Mouse (Mus musculus): ENCODE measurements around the gene Ctnnb1. TPM values are rescaled to one million over a fixed set of nuclear protein-coding genes. Genes with fewer than 3 reads are reported as not detected.
"Not testable (repeated sequence)": the region's sequence is repeated elsewhere in the genome, so short reads cannot be mapped to it uniquely, and the experiment has no call there.

Ctnnb1 gene
- polyA plus RNA-seq, 1 experiment, result 433 TPM

DNA sequence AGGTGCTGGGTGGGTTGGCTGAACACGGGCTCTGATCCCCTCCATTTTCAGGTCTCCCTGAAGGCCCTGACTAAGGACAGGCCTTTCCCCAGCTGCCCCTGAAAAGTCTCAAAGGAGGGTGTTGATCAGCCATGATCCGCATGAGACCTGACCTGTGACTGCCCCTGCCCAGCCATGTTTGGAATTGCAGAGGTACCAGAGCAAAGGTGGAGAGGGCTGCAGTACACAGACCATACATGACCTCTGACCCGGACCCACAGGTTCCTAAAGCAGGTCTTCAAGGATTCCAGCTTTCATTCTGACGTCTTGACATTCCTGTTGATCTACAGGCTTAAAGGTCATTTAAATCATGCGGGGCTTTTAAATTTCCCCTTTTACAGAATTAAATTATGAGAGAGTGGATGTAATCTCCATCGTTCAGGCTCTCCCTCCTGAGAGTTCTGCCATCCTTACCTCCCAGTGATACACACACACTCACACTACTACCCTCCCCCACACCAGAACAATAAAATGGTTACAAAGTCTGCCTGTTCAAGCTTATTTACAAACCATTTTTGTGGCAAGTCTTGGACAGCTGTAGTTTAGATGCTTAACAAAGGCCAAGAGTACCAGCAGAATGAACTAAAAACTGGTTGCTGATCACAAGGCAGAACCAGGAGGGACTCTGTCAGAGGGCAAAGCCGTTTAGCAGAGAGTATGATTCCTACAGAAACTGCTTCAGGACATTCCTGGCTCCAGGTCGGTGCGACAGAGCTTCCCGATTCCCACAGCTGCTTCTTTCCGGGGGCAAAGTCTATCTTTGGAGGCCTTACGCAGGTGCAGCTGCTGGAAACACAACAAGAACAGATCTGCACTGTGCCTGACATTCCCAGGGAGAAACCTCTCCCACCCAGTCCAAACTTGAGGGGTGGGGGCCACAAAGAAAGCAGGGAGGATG is 28.4 kb upstream of the Ctnnb1 start:
- no peak for TF ChIP-seq POLR2A (IDR thresholded peaks at IDR 0.05; ENCODE audit: borderline replicate concordance, extremely low read depth, insufficient read depth, insufficient read length, poor library complexity, severe bottlenecking)
- TF ChIP-seq CTCF (IDR thresholded peaks at IDR 0.05; ENCODE audit: borderline replicate concordance, extremely low read depth, insufficient read depth, insufficient read length), result no peak
- no peak for DNase-seq (ENCODE audit: low read depth)

DNA sequence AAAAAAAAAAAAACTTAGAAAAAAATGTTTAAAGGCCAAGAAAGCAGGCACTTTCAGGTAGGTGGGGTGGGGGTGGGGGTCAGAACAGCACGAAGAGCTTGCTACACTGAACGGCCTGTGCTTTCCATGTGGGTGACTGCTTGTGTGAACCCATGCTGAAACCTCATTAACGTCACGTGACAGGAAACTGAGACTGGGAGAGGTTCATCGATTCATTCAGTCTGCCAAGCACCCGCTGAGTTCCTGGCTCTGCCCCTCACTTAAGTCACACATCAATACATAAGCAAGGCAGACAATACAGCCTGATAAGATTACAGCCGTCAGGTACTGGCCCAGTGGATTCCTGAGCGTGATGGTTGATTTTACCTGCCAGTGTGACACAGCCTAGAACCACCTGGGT is 26.5 kb upstream of the Ctnnb1 start:
- DNase-seq (ENCODE audit: low read depth), result no peak
- no peak for TF ChIP-seq POLR2A (IDR thresholded peaks at IDR 0.05; ENCODE audit: borderline replicate concordance, extremely low read depth, insufficient read depth, insufficient read length, poor library complexity, severe bottlenecking)
- no peak for TF ChIP-seq CTCF (IDR thresholded peaks at IDR 0.05; ENCODE audit: borderline replicate concordance, extremely low read depth, insufficient read depth, insufficient read length)

DNA sequence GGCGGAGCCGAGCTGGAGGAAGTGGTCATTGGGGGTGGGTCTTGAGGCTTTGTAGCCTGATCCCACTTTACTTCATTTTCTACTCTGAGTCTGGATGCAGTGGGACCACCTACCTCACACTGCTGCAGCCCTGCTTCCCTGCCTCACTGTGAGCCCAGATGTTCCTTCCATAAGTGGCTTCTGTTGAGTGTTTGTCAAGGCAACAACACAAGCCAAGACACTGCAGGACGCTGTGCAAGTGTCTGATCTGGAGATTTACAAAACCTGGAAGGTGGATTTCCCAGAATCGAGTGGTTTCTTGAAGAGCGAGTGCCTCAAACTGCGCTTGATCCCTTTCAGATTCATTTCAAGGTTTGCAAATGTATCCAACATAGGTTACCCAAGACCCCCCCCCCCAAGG is 20.6 kb upstream of the Ctnnb1 start:
- no peak for DNase-seq (ENCODE audit: low read depth)
- TF ChIP-seq CTCF (IDR thresholded peaks at IDR 0.05; ENCODE audit: borderline replicate concordance, extremely low read depth, insufficient read depth, insufficient read length), result no peak
- no peak for TF ChIP-seq POLR2A (IDR thresholded peaks at IDR 0.05; ENCODE audit: borderline replicate concordance, extremely low read depth, insufficient read depth, insufficient read length, poor library complexity, severe bottlenecking)

GRCm38 (mm10) chr9:120913152-120913551 is 15.9 kb upstream of the Ctnnb1 start:
- TF ChIP-seq POLR2A (IDR thresholded peaks at IDR 0.05; ENCODE audit: borderline replicate concordance, extremely low read depth, insufficient read depth, insufficient read length, poor library complexity, severe bottlenecking) (no peak), CTCF (IDR thresholded peaks at IDR 0.05; ENCODE audit: borderline replicate concordance, extremely low read depth, insufficient read depth, insufficient read length) (no peak)
- DNase-seq (ENCODE audit: low read depth), result no peak

GRCm38 (mm10) chr9:120914429-120914828 is 14.6 kb upstream of the Ctnnb1 start:
- DNase-seq (ENCODE audit: low read depth), result no peak
- no peak for TF ChIP-seq POLR2A (IDR thresholded peaks at IDR 0.05; ENCODE audit: borderline replicate concordance, extremely low read depth, insufficient read depth, insufficient read length, poor library complexity, severe bottlenecking)
- TF ChIP-seq CTCF (IDR thresholded peaks at IDR 0.05; ENCODE audit: borderline replicate concordance, extremely low read depth, insufficient read depth, insufficient read length), result no peak

GRCm38 (mm10) chr9:120914877-120915459 is 14.0 kb upstream of the Ctnnb1 start:
- no peak for DNase-seq (ENCODE audit: low read depth)

GRCm38 (mm10) chr9:120917619-120918018 is 11.4 kb upstream of the Ctnnb1 start:
- DNase-seq (ENCODE audit: low read depth), result not testable (repeated sequence)

More at GRCm38 (mm10) chr9:120914877-120915459, 14.0 kb upstream of the Ctnnb1 start:
- TF ChIP-seq POLR2A (IDR thresholded peaks at IDR 0.05; ENCODE audit: borderline replicate concordance, extremely low read depth, insufficient read depth, insufficient read length, poor library complexity, severe bottlenecking), result no peak
- TF ChIP-seq CTCF (IDR thresholded peaks at IDR 0.05; ENCODE audit: borderline replicate concordance, extremely low read depth, insufficient read depth, insufficient read length), result peak; percentile 13; the same call in 1 of the 2 replicates

- no peak for TF ChIP-seq POLR2A (IDR thresholded peaks at IDR 0.05; ENCODE audit: borderline replicate concordance, extremely low read depth, insufficient read depth, insufficient read length, poor library complexity, severe bottlenecking)
- no peak for TF ChIP-seq CTCF (IDR thresholded peaks at IDR 0.05; ENCODE audit: borderline replicate concordance, extremely low read depth, insufficient read depth, insufficient read length)
- DNase-seq (ENCODE audit: low read depth), result no peak
Observed at GRCm38 (mm10) chr9:120918211-120918610, 10.8 kb upstream of the Ctnnb1 start.

DNA sequence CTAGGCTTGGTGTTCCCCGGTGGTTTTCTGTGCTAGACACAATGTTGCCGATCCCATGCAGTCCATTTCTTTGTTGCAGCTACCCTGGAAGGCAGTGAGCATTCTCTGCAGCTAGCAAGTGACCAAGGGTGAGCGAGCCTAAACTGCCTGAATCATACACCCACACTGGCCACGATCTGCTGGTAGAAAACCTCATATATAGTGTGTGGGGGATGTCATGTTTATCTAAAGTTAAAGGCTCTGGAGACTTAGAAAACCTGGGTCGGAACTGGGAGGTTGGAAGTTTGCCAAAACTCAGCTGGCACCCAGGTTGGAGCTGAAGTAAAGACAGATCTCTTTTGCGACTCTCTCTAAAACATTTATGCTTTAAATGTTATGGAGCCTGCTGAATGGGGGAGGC is 10.4 kb upstream of the Ctnnb1 start:
- TF ChIP-seq CTCF (IDR thresholded peaks at IDR 0.05; ENCODE audit: borderline replicate concordance, extremely low read depth, insufficient read depth, insufficient read length), result no peak
- TF ChIP-seq POLR2A (IDR thresholded peaks at IDR 0.05; ENCODE audit: borderline replicate concordance, extremely low read depth, insufficient read depth, insufficient read length, poor library complexity, severe bottlenecking), result no peak
- DNase-seq (ENCODE audit: low read depth), result no peak

GRCm38 (mm10) chr9:120919130-120919529 is 9.9 kb upstream of the Ctnnb1 start:
- no peak for TF ChIP-seq CTCF (IDR thresholded peaks at IDR 0.05; ENCODE audit: borderline replicate concordance, extremely low read depth, insufficient read depth, insufficient read length)
- no peak for TF ChIP-seq POLR2A (IDR thresholded peaks at IDR 0.05; ENCODE audit: borderline replicate concordance, extremely low read depth, insufficient read depth, insufficient read length, poor library complexity, severe bottlenecking)
- no peak for DNase-seq (ENCODE audit: low read depth)

- TF ChIP-seq POLR2A (IDR thresholded peaks at IDR 0.05; ENCODE audit: borderline replicate concordance, extremely low read depth, insufficient read depth, insufficient read length, poor library complexity, severe bottlenecking), result no peak
- no peak for TF ChIP-seq CTCF (IDR thresholded peaks at IDR 0.05; ENCODE audit: borderline replicate concordance, extremely low read depth, insufficient read depth, insufficient read length)
Observed at GRCm38 (mm10) chr9:120926126-120926525, 2.9 kb upstream of the Ctnnb1 start.

More at GRCm38 (mm10) chr9:120926126-120926525, 2.9 kb upstream of the Ctnnb1 start:
- no peak for DNase-seq (ENCODE audit: low read depth)
